In the genomic region with DNA sequence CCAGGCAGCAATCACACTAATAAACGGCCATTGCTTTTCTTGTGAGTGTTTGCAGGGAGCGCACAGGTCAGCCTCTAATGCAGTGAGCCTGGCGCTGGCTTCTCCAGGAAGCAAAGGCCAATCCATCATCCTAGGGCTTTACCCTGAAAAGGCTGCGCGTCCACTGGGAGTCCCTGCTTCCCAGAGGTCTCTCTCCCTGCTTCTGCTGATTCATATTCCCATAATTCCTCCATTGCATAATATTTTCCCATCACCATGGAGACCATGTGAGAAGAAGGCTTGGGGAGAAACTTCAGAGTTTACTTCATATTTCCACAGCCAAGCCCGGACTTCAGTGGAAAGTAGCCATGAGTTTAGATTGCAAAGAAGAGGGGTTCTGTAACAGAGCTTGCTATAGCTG, we compare ENCODE assay signal across 7 mouse cellular contexts. TPM values are rescaled to one million over a fixed set of nuclear protein-coding genes. Genes with fewer than 3 reads are reported as not detected.
DNase-seq lines count a peak whose midpoint lies in the region; ATAC-seq lines count a peak whose summit lies in the region.

No protein-coding gene starts in this region.

- 39% methylated on average over 6 of the region's 6 CpGs for WGBS in kidney, embryonic 15.5 days

- H3K4me1 ChIP-seq in kidney, embryonic 15.5 days, result peaks cover 14% of the 10 kb centered on the region

- no peak; the same call in 1 of the 2 replicates for ATAC-seq in kidney, embryonic 15.5 days (replicated peaks; ENCODE audit: low FRiP score)

- peak overlapping the region; percentile 61; the same call in 1 of the 2 replicates for H3K27ac ChIP-seq in kidney, embryonic 15.5 days

- H3K4me3 ChIP-seq in kidney, embryonic 15.5 days (replicated peaks), result no peak overlapping the region

- H3K36me3 ChIP-seq in kidney, embryonic 15.5 days, result no peaks in the 10 kb centered on the region

- no peak overlapping the region for H3K9ac ChIP-seq in kidney, embryonic 15.5 days

- no peaks in the 10 kb centered on the region for H3K27me3 ChIP-seq in kidney, embryonic 15.5 days

- H3K4me2 ChIP-seq in kidney, embryonic 15.5 days, result no peak overlapping the region

- H3K9me3 ChIP-seq in kidney, embryonic 15.5 days (replicated peaks), result no peaks in the 10 kb centered on the region

- peak; percentile 29 to 43 for DNase-seq in right cerebral cortex, adult 2 months (ENCODE audit: low spot score in 2 of 2)
- DNase-seq in right cerebral cortex, adult 18-20 months, result no peak
- DNase-seq in gastrocnemius, postnatal 25 days, result peak; percentile 50
- DNase-seq in mesoderm, embryonic 11.5 days (ENCODE audit: low read depth, low spot score), result peak; percentile 77
- no peak for DNase-seq in cerebellum, adult 11 months
- DNase-seq in cerebellum, postnatal 10 days, result no peak

RNA-seq across cellular contexts. Expression of a gene that starts 33.2 kb away (rescaled TPM):
- 100 to 1,000 TPM in 1 of 2 experiments, 10 to 100 TPM in 1; 84.7 to 109 TPM for total RNA-seq in gastrocnemius, postnatal 25 days (2021)
- polyA plus RNA-seq in kidney, embryonic 15.5 days (2015; fragmentation: Nextera tagmentation; extraction: Ambion mirVana), result 60.9 and 77.5 TPM in 2 replicates

Comparison
In these comparisons a context has a peak if more than half of its experiments do, and no peak if none do; other contexts are left out.
1. DNase-seq: peak in right cerebral cortex, adult 2 months (2 of 2), gastrocnemius, postnatal 25 days (single experiment) and mesoderm, embryonic 11.5 days (single experiment); none in right cerebral cortex, adult 18-20 months (single experiment), cerebellum, adult 11 months (single experiment) and cerebellum, postnatal 10 days (0 of 2).